Mouse (Mus musculus): ENCODE measurements around the gene Irf2.
A peak's percentile ranks its signal among the peaks of the same experiment; 100 is the strongest.

Irf2 gene

GRCm38 (mm10) chr8:46811021-46811622 is 71.6 kb downstream of the Irf2 start:
- no peak for DNase-seq

DNA sequence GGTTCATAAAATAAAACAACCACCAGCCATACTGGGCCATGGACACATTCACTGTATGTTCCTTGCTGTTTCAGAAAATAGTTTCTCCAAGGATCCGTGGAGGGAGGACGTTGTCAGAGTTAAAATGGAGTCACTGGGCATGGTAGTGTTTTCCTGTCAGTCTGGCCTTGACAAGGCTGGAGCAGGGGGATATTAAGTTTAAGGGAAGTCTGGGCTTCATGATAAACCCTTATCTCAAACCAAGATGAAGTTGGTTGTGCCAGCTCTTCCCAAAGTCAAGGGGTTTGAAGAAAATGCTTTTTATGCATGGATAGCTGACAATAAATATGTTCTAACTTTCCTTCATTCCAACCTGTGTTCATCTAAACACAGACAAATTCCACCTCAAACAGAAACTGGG is 72.4 kb downstream of the Irf2 start:
- DNase-seq = no peak

DNA sequence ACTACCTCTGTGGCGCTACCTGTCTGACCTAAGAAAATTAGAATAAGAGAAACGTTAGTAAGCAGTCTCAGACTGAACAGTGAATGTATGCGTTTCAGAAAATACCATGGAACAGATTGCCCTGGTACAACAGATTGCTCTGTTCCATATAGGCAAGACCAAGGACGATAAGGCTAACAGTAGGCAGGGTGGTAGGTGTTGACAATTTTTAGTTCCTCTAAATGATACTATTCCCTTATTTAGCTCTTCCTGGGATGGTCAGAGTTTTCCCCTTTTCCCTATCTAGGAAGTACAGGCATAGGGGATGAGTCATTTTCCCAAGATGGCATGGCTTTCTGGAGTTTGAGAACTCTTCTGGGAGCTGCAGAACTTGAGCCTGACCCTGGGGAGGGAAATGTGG is 73.4 kb downstream of the Irf2 start:
- DNase-seq = no peak

DNA sequence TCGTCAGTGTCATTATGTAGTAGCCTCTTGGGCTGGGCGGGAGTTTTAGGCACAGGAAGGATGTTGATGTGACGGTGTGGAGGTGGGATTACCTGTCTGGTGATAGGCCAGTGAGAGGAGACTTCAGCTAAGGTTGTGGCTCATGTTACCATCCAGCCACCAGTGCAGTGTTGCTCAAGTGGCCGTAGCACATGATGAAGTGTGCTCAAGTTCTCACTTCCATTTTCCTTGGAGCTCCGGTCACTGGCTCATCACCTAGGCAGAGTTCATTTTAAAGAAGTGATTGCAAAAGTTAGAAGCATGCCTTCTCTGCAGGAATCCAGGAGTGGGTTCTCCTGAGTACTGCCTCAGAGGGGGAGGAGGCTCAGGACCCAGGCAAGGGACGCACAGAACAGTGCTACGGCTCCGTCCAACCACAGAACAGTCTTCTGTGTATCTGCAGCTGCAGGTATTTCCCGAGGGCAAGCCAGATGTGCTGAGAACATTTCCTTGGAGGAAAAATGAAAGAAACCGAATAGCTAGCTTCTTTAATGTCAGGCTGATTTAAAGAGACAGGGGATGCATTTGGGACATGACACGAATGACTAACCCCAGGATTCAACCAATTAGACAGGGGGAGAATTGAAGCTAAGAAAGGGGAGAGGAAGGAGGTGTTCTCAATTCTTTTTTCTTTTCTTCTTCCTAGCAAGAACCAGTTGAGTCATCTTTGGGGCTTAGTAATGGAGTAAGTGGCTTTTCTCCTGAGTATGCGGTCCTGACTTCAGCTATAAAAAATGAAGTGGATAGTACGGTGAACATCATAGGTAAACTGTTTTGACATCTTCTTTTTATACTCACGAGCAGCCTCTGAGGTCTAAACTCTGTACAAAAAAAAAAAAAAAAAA is 78.8 kb downstream of the Irf2 start:
- no peak for DNase-seq

DNA sequence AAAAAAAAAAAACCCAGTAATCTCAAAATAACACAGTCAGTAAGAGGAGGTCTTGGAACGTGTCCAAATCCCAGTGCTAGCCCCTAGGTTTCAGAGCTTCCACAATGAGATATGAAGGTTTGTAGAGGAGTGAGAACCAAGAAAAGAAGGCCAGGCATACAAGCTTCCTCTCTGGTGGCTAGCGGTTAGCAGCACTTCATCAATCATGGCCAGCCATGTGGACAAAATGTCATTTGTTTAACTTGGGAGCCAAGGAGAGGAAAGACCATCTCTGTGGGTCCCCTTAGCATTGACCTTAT is 79.4 kb downstream of the Irf2 start:
- no peak for DNase-seq

GRCm38 (mm10) chr8:46828734-46829413 is 89.3 kb downstream of the Irf2 start:
- no peak for DNase-seq

GRCm38 (mm10) chr8:46829414-46830111 is 90.0 kb downstream of the Irf2 start:
- DNase-seq = no peak

GRCm38 (mm10) chr8:46830112-46830855 is 90.8 kb downstream of the Irf2 start:
- DNase-seq = no peak

GRCm38 (mm10) chr8:46831916-46832315 is 92.4 kb downstream of the Irf2 start:
- DNase-seq = no peak

DNA sequence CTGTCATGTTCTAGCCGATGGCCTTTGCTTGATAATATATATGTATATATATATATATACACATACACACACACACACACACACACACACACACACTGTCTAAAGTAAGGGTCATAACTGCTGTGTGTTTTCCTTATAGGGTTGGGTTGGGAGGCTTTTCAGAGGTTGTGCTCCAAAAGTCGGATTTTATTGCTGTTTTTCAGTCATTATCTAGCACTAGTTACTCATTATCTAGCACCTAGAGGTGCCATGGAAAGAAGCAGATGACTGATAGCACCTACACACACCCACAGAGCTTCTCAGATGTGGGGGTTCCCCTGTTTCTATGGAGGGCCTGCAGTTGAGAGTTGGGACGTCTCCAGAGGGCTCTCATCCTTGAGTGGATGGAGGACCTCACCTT is 92.9 kb downstream of the Irf2 start:
- no peak for DNase-seq

- DNase-seq = no peak
Measured at GRCm38 (mm10) chr8:46833763-46834162, 94.2 kb downstream of the Irf2 start.

DNA sequence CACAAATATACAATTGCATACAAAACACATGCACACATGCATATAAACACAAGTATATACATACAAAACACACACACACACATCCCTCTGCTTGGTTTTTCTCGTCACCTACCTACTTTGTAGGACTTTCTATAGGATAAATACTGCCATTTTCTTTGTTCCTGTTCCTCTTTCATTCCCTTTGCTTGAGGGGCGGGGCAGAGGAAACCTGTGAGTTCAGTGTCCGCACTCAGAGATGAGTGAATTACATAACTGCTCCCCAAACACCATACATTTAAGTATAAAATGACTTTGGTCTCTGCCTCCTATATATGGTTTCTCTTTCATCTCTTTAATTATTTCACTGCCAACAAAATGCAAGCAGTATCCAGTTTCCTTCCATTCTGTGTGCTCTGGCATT is 94.9 kb downstream of the Irf2 start:
- DNase-seq = no peak

- no peak for DNase-seq
Measured at GRCm38 (mm10) chr8:46836011-46836652, 96.6 kb downstream of the Irf2 start.

- DNase-seq = no peak
Measured at GRCm38 (mm10) chr8:46836949-46837348, 97.4 kb downstream of the Irf2 start.

- no peak for DNase-seq
Measured at GRCm38 (mm10) chr8:46838052-46838451, 98.5 kb downstream of the Irf2 start.

- no peak for DNase-seq
Measured at GRCm38 (mm10) chr8:46840390-46840789, 100.9 kb downstream of the Irf2 start.

GRCm38 (mm10) chr8:46840791-46841190 is 101.3 kb downstream of the Irf2 start:
- DNase-seq = no peak

- DNase-seq = no peak
Measured at GRCm38 (mm10) chr8:46842676-46843181, 103.2 kb downstream of the Irf2 start.

- DNase-seq = no peak
Measured at GRCm38 (mm10) chr8:46843855-46844254, 104.3 kb downstream of the Irf2 start.

- no peak for DNase-seq
Measured at GRCm38 (mm10) chr8:46844371-46844973, 104.9 kb downstream of the Irf2 start.

DNA sequence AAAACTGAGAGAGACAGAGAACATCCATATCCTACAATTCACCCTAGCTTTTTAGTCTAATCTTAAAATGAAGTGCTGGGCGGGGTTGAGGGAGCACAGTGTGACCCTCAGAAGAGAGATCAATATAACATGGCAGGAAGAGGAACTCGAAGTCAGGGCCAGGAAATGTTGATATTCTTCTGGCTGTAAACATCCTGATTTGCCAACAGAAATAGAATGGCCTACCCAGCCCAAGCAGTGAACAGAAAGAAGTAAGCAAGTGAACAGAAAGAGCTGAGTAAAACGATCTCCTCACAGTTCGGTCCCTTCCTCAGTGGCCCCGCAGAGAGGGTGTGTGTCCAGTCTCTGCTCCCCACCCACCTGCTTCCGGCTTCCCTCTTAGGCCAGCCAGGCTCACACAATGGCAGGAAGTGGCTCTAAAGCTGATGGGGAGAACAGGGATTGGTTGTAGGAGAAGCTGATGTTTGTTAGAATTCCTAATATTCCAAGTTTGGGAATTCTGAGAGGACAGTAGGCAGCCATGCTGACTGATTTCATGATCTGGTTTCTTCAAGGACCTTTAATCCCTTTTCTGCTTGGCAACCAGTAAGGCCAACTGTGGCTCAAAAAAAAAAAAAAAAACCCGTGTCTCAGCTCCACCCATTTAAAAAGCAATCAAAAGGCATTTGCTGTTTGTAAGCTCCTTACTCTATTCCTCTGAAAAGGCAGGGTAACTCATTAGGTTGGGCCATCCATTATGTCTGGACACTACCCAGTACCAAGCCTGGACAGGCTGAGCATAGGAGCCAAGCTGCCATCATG is 105.6 kb downstream of the Irf2 start:
- peak; percentile 29 to 50 for DNase-seq

Measured in thymus, postnatal 36 days (tissue).